In genomic region chr12:81754651-81755050, GRCm38 (mm10) we compare ENCODE assay signal across 9 mouse cellular contexts. TPM values are rescaled to one million over a fixed set of nuclear protein-coding genes. Genes with fewer than 3 reads are reported as not detected.
A peak's percentile ranks its signal among the peaks of the same experiment; 100 is the strongest.
DNase-seq lines count a peak whose midpoint lies in the region; ATAC-seq and TF ChIP-seq lines count a peak whose summit lies in the region.
"Had no signal": no experiment of that assay in that cellular context is flagged by ENCODE, and none has a peak within 500 bp of the region (broad histone marks: within the 10 kb centered on the region; RNA-seq: fewer than 3 reads in every experiment).

No protein-coding gene starts in this region.

- no peaks in the 10 kb centered on the region for H3K27me3 ChIP-seq in embryonic facial prominence, embryonic 14.5 days (replicated peaks; ENCODE audit: control insufficient read depth, insufficient read depth, low read length)
- no peaks in the 10 kb centered on the region for H3K27me3 ChIP-seq in embryonic facial prominence, embryonic 10.5 days (replicated peaks; ENCODE audit: low read depth, poor library complexity, severe bottlenecking)
- no peaks in the 10 kb centered on the region for H3K27me3 ChIP-seq in intestine, postnatal 0 days (replicated peaks; ENCODE audit: control insufficient read depth, insufficient read depth, low read length)
- H3K27me3 ChIP-seq: embryonic facial prominence, embryonic 15.5 days had no signal

- H3K36me3 ChIP-seq in embryonic facial prominence, embryonic 14.5 days (ENCODE audit: control insufficient read depth, insufficient read depth, low read length), result no peaks in the 10 kb centered on the region
- H3K36me3 ChIP-seq in embryonic facial prominence, embryonic 10.5 days (replicated peaks), result no peaks in the 10 kb centered on the region
- H3K36me3 ChIP-seq in intestine, postnatal 0 days (ENCODE audit: control insufficient read depth, insufficient read depth), result no peaks in the 10 kb centered on the region
- H3K36me3 ChIP-seq: embryonic facial prominence, embryonic 15.5 days had no signal

- no peak overlapping the region for H3K4me2 ChIP-seq in embryonic facial prominence, embryonic 14.5 days (ENCODE audit: low read depth, low read length)
- no peak overlapping the region for H3K4me2 ChIP-seq in intestine, postnatal 0 days (replicated peaks; ENCODE audit: low read depth)
- H3K4me2 ChIP-seq: embryonic facial prominence, embryonic 15.5 days had no signal

- H3K4me3 ChIP-seq in embryonic facial prominence, embryonic 14.5 days (ENCODE audit: low read depth, low read length), result no peak overlapping the region
- no peak overlapping the region for H3K4me3 ChIP-seq in embryonic facial prominence, embryonic 10.5 days
- H3K4me3 ChIP-seq in intestine, postnatal 0 days (ENCODE audit: low read depth, low read length), result no peak overlapping the region
- H3K4me3 ChIP-seq: embryonic facial prominence, embryonic 15.5 days had no signal

- peak; percentile 6 for DNase-seq in embryonic facial prominence, embryonic 14.5 days (ENCODE audit: low spot score)
- no peak for DNase-seq in embryonic facial prominence, embryonic 10.5 days (ENCODE audit: low spot score)
- peak; percentile 35 to 36 for DNase-seq in left cerebral cortex, postnatal 14 days (ENCODE audit: low spot score in 2 of 2)
- DNase-seq in left cerebral cortex, adult 8-10 months (ENCODE audit: low spot score in 2 of 2), result no peak
- no peak for DNase-seq in retina, embryonic 14.5 days (ENCODE audit: low spot score)
- DNase-seq in urinary bladder, postnatal 10 days (ENCODE audit: low spot score), result no peak

- H3K27ac ChIP-seq in embryonic facial prominence, embryonic 14.5 days (replicated peaks; ENCODE audit: low read depth, low read length), result no peak overlapping the region
- no peak overlapping the region for H3K27ac ChIP-seq in embryonic facial prominence, embryonic 10.5 days (replicated peaks)
- peak overlapping the region; percentile 35; the same call in 1 of the 2 replicates for H3K27ac ChIP-seq in intestine, postnatal 0 days (ENCODE audit: low read depth, low read length)
- H3K27ac ChIP-seq: embryonic facial prominence, embryonic 15.5 days had no signal

- no peaks in the 10 kb centered on the region for H3K9me3 ChIP-seq in embryonic facial prominence, embryonic 14.5 days (ENCODE audit: control insufficient read depth, low read length)
- no peaks in the 10 kb centered on the region for H3K9me3 ChIP-seq in embryonic facial prominence, embryonic 10.5 days
- H3K9me3 ChIP-seq in intestine, postnatal 0 days (ENCODE audit: control insufficient read depth), result no peaks in the 10 kb centered on the region
- H3K9me3 ChIP-seq: embryonic facial prominence, embryonic 15.5 days had no signal

- no peak for ATAC-seq in embryonic facial prominence, embryonic 14.5 days (ENCODE audit: low read depth)
- 0 out of 2 replicates have a peak, but pooled peaks have one; percentile 38 for ATAC-seq in intestine, postnatal 0 days
- ATAC-seq in neutrophil, adult 5-6 weeks (ENCODE audit: extremely low read depth, insufficient number of reproducible peaks, low FRiP score, poor library complexity, severe bottlenecking), result peak; percentile 86

- no peaks in the 10 kb centered on the region for H3K4me1 ChIP-seq in embryonic facial prominence, embryonic 14.5 days (ENCODE audit: control insufficient read depth, insufficient read depth, low read length)
- 0 out of 2 replicates have a peak, but pooled peaks cover 4% of the 10 kb centered on the region for H3K4me1 ChIP-seq in embryonic facial prominence, embryonic 10.5 days
- 0 out of 2 replicates have a peak, but pooled peaks cover 3% of the 10 kb centered on the region for H3K4me1 ChIP-seq in intestine, postnatal 0 days (replicated peaks; ENCODE audit: control insufficient read depth, insufficient read depth, low read length)

- intact Hi-C loops in left cerebral cortex, postnatal 14 days (cut with DNase I), result no loop called here

- no peak overlapping the region for H3K9ac ChIP-seq in embryonic facial prominence, embryonic 14.5 days (ENCODE audit: low read depth, low read length)
- H3K9ac ChIP-seq in intestine, postnatal 0 days (ENCODE audit: low read depth, low read length), result no peak overlapping the region
- H3K9ac ChIP-seq: embryonic facial prominence, embryonic 15.5 days had no signal

- WGBS in embryonic facial prominence, embryonic 14.5 days, result 71% methylated on average over 7 of the region's 7 CpGs
- WGBS in embryonic facial prominence, embryonic 10.5 days, result 76% methylated on average over 7 of the region's 7 CpGs
- WGBS in intestine, postnatal 0 days, result 24% methylated on average over 7 of the region's 7 CpGs

- no peak for TF ChIP-seq CTCF in intestine, postnatal 0 days (IDR thresholded peaks at IDR 0.05; ENCODE audit: low read depth)

RNA-seq across cellular contexts. Expression of gene Map3k9, which starts 26.3 kb away (rescaled TPM):
- polyA plus RNA-seq in embryonic facial prominence, embryonic 14.5 days (2014; fragmentation: Nextera tagmentation; extraction: Ambion mirVana), result 1.1 and 1.5 TPM in 2 replicates
- polyA plus RNA-seq in embryonic facial prominence, embryonic 10.5 days (2016; fragmentation: Nextera tagmentation; extraction: Ambion mirVana), result 0.96 and 1.5 TPM in 2 replicates
- 10 to 100 TPM; 66.0 to 66.9 TPM for total RNA-seq in left cerebral cortex, postnatal 14 days (2021)
- 10 to 100 TPM; 52.5 to 60.7 (median 55.2) TPM for total RNA-seq in left cerebral cortex, adult 8-10 months (2022)
- polyA plus RNA-seq in intestine, postnatal 0 days (2015; fragmentation: Nextera tagmentation; extraction: Ambion mirVana), result 2.2 and 2.4 TPM in 2 replicates
- total RNA-seq in neutrophil, adult 5-6 weeks (2017), result 26.3 and 30.1 TPM in 2 replicates

Comparison
In these comparisons a context has a peak if more than half of its experiments do, and no peak if none do; other contexts are left out.
1. DNase-seq: peak in embryonic facial prominence, embryonic 14.5 days (single experiment) and left cerebral cortex, postnatal 14 days (2 of 2); none in embryonic facial prominence, embryonic 10.5 days (single experiment), left cerebral cortex, adult 8-10 months (0 of 2), retina, embryonic 14.5 days (single experiment) and urinary bladder, postnatal 10 days (single experiment).